Mouse (Mus musculus) heart, embryonic 15.5 days (tissue): ENCODE results near the gene Olfr521. TPM values are rescaled to one million over a fixed set of nuclear protein-coding genes. Genes with fewer than 3 reads are reported as not detected.
A peak's percentile ranks its signal among the peaks of the same experiment; 100 is the strongest.
"Not testable (repeated sequence)": the region's sequence is repeated elsewhere in the genome, so short reads cannot be mapped to it uniquely, and the experiment has no call there.

Source experiments
- ATAC-seq: fragments of 200-750 bp; cut with Nextera tagmentation; replicated peaks from 2 replicates; pipeline ENCODE4 v1.8.0; 2017; ENCODE audit warnings: low read depth, moderate TSS enrichment; ENCODE audit not compliant: insufficient number of reproducible peaks, insufficient read depth, low FRiP score
- H3K27ac ChIP-seq: fragments of 300-500 bp; sonication (generic); 2 replicates; pipeline ENCODE4 v1.5.1; 2015; ENCODE audit warnings: mild to moderate bottlenecking, inconsistent platforms
- H3K27me3 ChIP-seq: fragments of 300-500 bp; sonication (generic); 2 replicates; pipeline ENCODE4 v1.6.1; 2015; ENCODE audit warnings: inconsistent platforms
- H3K36me3 ChIP-seq: fragments of 300-500 bp; sonication (generic); 2 replicates; pipeline ENCODE4 v1.6.1; 2015; ENCODE audit warnings: mild to moderate bottlenecking, inconsistent platforms
- H3K4me1 ChIP-seq: fragments of 300-500 bp; sonication (generic); replicated peaks from 2 replicates; pipeline ENCODE4 v1.6.1; 2015; ENCODE audit warnings: inconsistent platforms
- H3K4me2 ChIP-seq: fragments of 300-500 bp; sonication (generic); 2 replicates; pipeline ENCODE4 v1.6.1; 2015; ENCODE audit warnings: inconsistent platforms, mild to moderate bottlenecking, moderate library complexity
- H3K4me3 ChIP-seq: fragments of 300-500 bp; sonication (generic); 2 replicates; pipeline ENCODE4 v1.5.1; 2015; ENCODE audit warnings: mild to moderate bottlenecking, inconsistent platforms
- H3K9ac ChIP-seq: fragments of 300-500 bp; sonication (generic); 2 replicates; pipeline ENCODE4 v1.6.1; 2015; ENCODE audit warnings: mild to moderate bottlenecking, inconsistent platforms
- H3K9me3 ChIP-seq: fragments of 300-500 bp; sonication (generic); replicated peaks from 2 replicates; pipeline ENCODE4 v1.6.1; 2016; ENCODE audit warnings: inconsistent platforms
- WGBS: fragments of 180-500 bp; shearing (Covaris S2); methylation state at CpG from one replicate; pipeline ENCODE4 v1.1.7; 2015; ENCODE audit warnings: mixed read lengths; 5-methylcytosine and 5-hydroxymethylcytosine counted together
- polyA plus RNA-seq: library from polyadenylated mRNA; unstranded; fragments of >200 nt; fragmentation: Nextera tagmentation; extraction: Ambion mirVana; gene quantifications from 2 replicates; pipeline ENCODE4 v1.2.1, GENCODE M21; 2015

Olfr521 gene
- polyA plus RNA-seq, 1 experiment from 2014 or later: not detected

DNA sequence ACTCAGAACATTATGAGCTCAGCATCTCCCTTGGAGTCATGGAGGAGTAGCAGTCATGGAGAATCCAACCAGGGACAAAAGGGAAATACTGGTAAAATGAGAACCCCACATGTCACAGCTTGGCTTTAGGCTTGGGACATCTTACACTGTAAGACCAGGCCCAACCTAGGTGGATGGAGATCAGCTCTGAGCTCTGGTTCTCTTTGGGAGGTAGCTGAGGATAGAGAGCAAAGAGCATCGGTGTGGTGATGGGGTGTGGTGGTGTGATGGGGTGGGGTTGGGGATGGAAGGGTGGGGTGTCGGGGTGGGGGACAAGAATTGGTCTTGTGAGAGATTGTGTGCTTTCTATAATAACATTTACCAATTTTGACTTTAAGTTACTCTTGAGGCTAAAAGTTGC lies 47.5 kb downstream of the Olfr521 start:
- ATAC-seq: no peak
- no peaks in the 10 kb centered on the region for H3K9me3 ChIP-seq
- H3K4me3 ChIP-seq: no peak overlapping the region
- no peak overlapping the region for H3K9ac ChIP-seq
- no peaks in the 10 kb centered on the region for H3K27me3 ChIP-seq
- H3K4me1 ChIP-seq: no peaks in the 10 kb centered on the region
- no peak overlapping the region for H3K27ac ChIP-seq
- H3K4me2 ChIP-seq: no peak overlapping the region
- WGBS: 89% methylated on average over 2 of the region's 2 CpGs
- H3K36me3 ChIP-seq: no peaks in the 10 kb centered on the region

DNA sequence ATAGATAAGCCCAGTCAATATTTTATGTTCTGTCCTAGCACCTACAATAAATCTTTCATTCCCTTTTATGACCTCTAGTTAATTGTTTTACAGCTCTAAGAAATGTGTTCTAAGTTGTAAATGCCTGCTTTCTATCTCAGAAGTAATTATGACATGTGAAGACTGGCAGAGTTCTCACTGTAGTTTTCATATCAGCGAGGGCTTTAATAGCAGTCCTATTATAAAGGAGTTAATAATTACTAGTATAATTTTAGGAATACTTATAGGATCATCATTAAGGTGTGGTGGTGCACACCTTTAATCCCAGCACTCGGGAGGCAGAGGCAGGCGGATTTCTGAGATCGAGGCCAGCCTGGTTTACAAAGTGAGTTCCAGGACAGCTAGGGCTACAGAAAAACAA lies 48.4 kb downstream of the Olfr521 start:
- Histone ChIP-seq H3K9me3 (no peaks in the 10 kb centered on the region), H3K4me1 (no peaks in the 10 kb centered on the region), H3K9ac (no peak overlapping the region), H3K27me3 (no peaks in the 10 kb centered on the region), H3K4me3 (no peak overlapping the region), H3K4me2 (no peak overlapping the region), H3K36me3 (no peaks in the 10 kb centered on the region), H3K27ac (no peak overlapping the region)
- 85% methylated on average over 4 of the region's 4 CpGs for WGBS
- ATAC-seq: no peak

DNA sequence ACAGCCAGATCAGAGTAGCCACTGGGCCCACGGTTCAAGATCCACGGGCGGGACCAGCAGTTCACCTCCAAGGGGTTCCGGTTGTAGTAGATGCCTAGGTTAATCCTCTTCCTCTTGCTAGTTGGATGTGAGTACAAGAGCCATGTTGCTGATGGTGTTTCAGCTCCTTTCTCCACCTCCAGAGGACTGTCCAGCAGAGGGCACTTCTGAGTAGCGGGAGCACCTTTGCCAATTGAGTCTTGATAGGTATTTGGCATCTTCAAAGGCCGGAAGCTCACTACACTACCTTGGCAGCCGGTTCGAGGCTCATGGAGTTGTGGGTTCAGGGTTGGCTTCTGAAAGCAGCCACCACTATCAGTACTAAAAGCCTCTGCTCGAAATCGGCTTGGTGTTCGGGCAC lies 50.1 kb downstream of the Olfr521 start:
- Histone ChIP-seq H3K27ac (no peak overlapping the region), H3K27me3 (no peaks in the 10 kb centered on the region), H3K4me3 (no peak overlapping the region), H3K4me1 (peaks cover 4% of the 10 kb centered on the region), H3K9ac (no peak overlapping the region), H3K36me3 (no peaks in the 10 kb centered on the region), H3K9me3 (no peaks in the 10 kb centered on the region), H3K4me2 (no peak overlapping the region)
- no peak for ATAC-seq
- 85% methylated on average over 11 of the region's 11 CpGs for WGBS

DNA sequence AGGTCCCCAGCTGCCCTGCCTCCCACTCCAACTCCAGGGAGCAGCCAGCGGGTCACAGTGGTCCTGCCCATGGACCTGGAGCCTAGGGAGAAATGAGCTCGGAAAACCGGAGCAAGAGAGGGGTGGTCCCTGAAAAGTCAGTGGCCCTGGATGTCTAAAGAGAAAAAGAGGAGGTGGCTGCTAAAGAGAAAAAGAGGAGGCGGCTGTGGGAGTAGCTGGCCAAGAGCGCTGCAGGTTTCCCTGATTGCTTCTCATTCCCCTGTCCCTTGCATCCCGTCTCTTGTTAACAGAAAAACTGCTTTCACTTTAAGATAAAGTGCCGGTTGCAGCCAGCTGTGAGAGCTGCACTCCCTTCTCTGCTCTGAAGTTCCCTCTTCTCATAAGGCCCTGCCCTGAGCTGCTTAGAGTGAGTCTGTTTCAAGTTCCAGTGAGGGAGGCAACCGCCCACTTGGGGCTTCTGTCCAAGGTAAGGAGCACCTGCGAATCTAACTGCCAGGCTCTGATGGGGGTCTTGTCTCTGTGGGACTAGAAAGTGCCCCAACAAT lies 54.9 kb downstream of the Olfr521 start:
- H3K4me3 ChIP-seq, H3K9me3 ChIP-seq, H3K36me3 ChIP-seq, ATAC-seq, H3K27me3 ChIP-seq: not testable (repeated sequence)
- Histone ChIP-seq H3K9ac (peak overlapping the region; percentile 3; the same call in 1 of the 2 replicates), H3K4me2 (peak overlapping the region; percentile 40), H3K27ac (peak overlapping the region; percentile 52; the same call in 1 of the 2 replicates), H3K4me1 (peaks cover 15% of the 10 kb centered on the region)
- WGBS: 23% methylated on average over 9 of the region's 9 CpGs

Other genes with a start within 250 kb of the Olfr521 start
- 4.7 and 8.0 TPM in 2 replicates for gene Arrb1, start 228.0 kb upstream of the Olfr521 start, polyA plus RNA-seq
- 2.1 and 3.3 TPM in 2 replicates for gene Tpbgl, start 136.4 kb upstream of the Olfr521 start, polyA plus RNA-seq
- gene Slco2b1, start 52.2 kb upstream of the Olfr521 start, polyA plus RNA-seq: 2.0 and 4.0 TPM in 2 replicates
- not detected in 2 replicates for gene Olfr520, start 33.2 kb upstream of the Olfr521 start, polyA plus RNA-seq
- 3.3 and 4.5 TPM in 2 replicates for gene Neu3, start 64.9 kb downstream of the Olfr521 start, polyA plus RNA-seq
- gene Xrra1, start 95.6 kb downstream of the Olfr521 start, polyA plus RNA-seq: 0.08 and 0.23 TPM in 2 replicates
- 188 and 201 TPM in 2 replicates for gene Spcs2, start 100.0 kb downstream of the Olfr521 start, polyA plus RNA-seq
- gene Rnf169, start 216.9 kb downstream of the Olfr521 start, polyA plus RNA-seq: 2.7 and 3.7 TPM in 2 replicates
- gene Chrdl2, start 242.7 kb downstream of the Olfr521 start, polyA plus RNA-seq: 0.11 and 0.37 TPM in 2 replicates